Mouse (Mus musculus) bone marrow, adult 2 months (tissue): ENCODE measurements at regions not wholly inside any gene's neighbourhood (a gene's known extent, or its start where the extent isn't known, plus 50 kb on each side); places are given as distances from the start of the nearest gene placed in this dataset.

Experiments
- H3K27ac ChIP-seq: fragments of 200-500 bp; 2 replicates; pipeline ENCODE4 v1.5.1; 2012; ENCODE audit warnings: low read depth, mild to moderate bottlenecking, control low read depth, inconsistent platforms, low read length; ENCODE audit not compliant: control insufficient read depth, poor library complexity, insufficient read depth
- H3K4me1 ChIP-seq: fragments of 200-500 bp; 2 replicates; pipeline ENCODE4 v1.6.1; 2011; ENCODE audit warnings: low read length; ENCODE audit not compliant: control insufficient read depth, insufficient read depth
- H3K4me3 ChIP-seq: fragments of 200-500 bp; replicated peaks from 2 replicates; pipeline ENCODE3; 2011; ENCODE audit warnings: mild to moderate bottlenecking, low read depth, low read length, control low read depth; ENCODE audit not compliant: control insufficient read depth
- CTCF ChIP-seq: fragments of 200-500 bp; IDR thresholded peaks from 2 replicates; pipeline ENCODE4 v1.5.1; 2011; ENCODE audit warnings: low read length, control low read depth; ENCODE audit not compliant: control insufficient read depth, insufficient read depth
- POLR2A ChIP-seq: fragments of 200-500 bp; IDR thresholded peaks from 2 replicates; pipeline ENCODE4 v1.6.1; 2011; ENCODE audit warnings: low read depth, mild to moderate bottlenecking, control low read depth, low read length, borderline replicate concordance; ENCODE audit not compliant: control insufficient read depth
- WGBS: fragments of 180-500 bp; shearing (Covaris S2); methylation state at CpG from one replicate; pipeline ENCODE4 v1.1.7; 2018; 5-methylcytosine and 5-hydroxymethylcytosine counted together

GRCm38 (mm10) chr3:19430159-19430558, 198.3 kb downstream of the 1700064H15Rik start:
- TF ChIP-seq CTCF (no peak), POLR2A (no peak)
- no peak overlapping the region for H3K4me3 ChIP-seq
- peak overlapping the region; percentile 36; the same call in 1 of the 2 replicates for H3K27ac ChIP-seq

GRCm38 (mm10) chr3:19429422-19430076, 198.9 kb downstream of the 1700064H15Rik start:
- TF ChIP-seq CTCF (no peak), POLR2A (no peak)
- Histone ChIP-seq H3K4me3 (no peak overlapping the region), H3K4me1 (no peaks in the 10 kb centered on the region; the same call in 1 of the 2 replicates), H3K27ac (peak overlapping the region; percentile 36; the same call in 1 of the 2 replicates)
- 35% methylated on average over 6 of the region's 6 CpGs for WGBS

More at GRCm38 (mm10) chr3:19430159-19430558, 198.3 kb downstream of the 1700064H15Rik start:
- no peaks in the 10 kb centered on the region; the same call in 1 of the 2 replicates for H3K4me1 ChIP-seq
- WGBS = 46% methylated on average over 4 of the region's 4 CpGs

GRCm38 (mm10) chr3:19429010-19429409, 199.5 kb downstream of the 1700064H15Rik start:
- Histone ChIP-seq H3K4me1 (no peaks in the 10 kb centered on the region; the same call in 1 of the 2 replicates), H3K27ac (no peak overlapping the region), H3K4me3 (no peak overlapping the region)
- TF ChIP-seq CTCF = no peak
- no peak for TF ChIP-seq POLR2A

- Histone ChIP-seq H3K27ac (no peak overlapping the region), H3K4me1 (no peaks in the 10 kb centered on the region; the same call in 1 of the 2 replicates), H3K4me3 (no peak overlapping the region)
- 24% methylated on average over 1 of the region's 1 CpGs for WGBS
- no peak for TF ChIP-seq POLR2A
Measured at GRCm38 (mm10) chr3:19426130-19426556, 202.3 kb downstream of the 1700064H15Rik start.

- Histone ChIP-seq H3K4me1 (no peaks in the 10 kb centered on the region; the same call in 1 of the 2 replicates), H3K4me3 (no peak overlapping the region), H3K27ac (no peak overlapping the region)
- 76% methylated on average over 1 of the region's 1 CpGs for WGBS
- TF ChIP-seq CTCF (no peak), POLR2A (no peak)
Measured at GRCm38 (mm10) chr3:19425322-19425721, 203.2 kb downstream of the 1700064H15Rik start.

GRCm38 (mm10) chr3:19424384-19424783, 204.1 kb downstream of the 1700064H15Rik start:
- Histone ChIP-seq H3K4me3 (no peak overlapping the region), H3K4me1 (no peaks in the 10 kb centered on the region; the same call in 1 of the 2 replicates), H3K27ac (no peak overlapping the region)
- TF ChIP-seq POLR2A (no peak), CTCF (no peak)

- Histone ChIP-seq H3K4me1 (no peaks in the 10 kb centered on the region; the same call in 1 of the 2 replicates), H3K4me3 (no peak overlapping the region), H3K27ac (no peak overlapping the region)
- WGBS = 87% methylated on average over 1 of the region's 1 CpGs
- TF ChIP-seq POLR2A = no peak
- no peak for TF ChIP-seq CTCF
Measured at GRCm38 (mm10) chr3:19421430-19421944, 207.0 kb downstream of the 1700064H15Rik start.

GRCm38 (mm10) chr3:19420912-19421311, 207.6 kb downstream of the 1700064H15Rik start:
- WGBS = 83% methylated on average over 5 of the region's 5 CpGs
- H3K4me1 ChIP-seq = no peaks in the 10 kb centered on the region
- H3K27ac ChIP-seq = no peak overlapping the region
- no peak overlapping the region for H3K4me3 ChIP-seq
- TF ChIP-seq CTCF (no peak), POLR2A (no peak)
